Mouse (Mus musculus) C2C12 (cell line): ENCODE measurements around the gene Cct3.

Experiments used
- CEBPB ChIP-seq: IDR thresholded peaks from one replicate; pipeline ENCODE4 v1.6.1; 2011; ENCODE audit warnings: low read depth, mild to moderate bottlenecking, control low read depth, moderate library complexity
- CTCF ChIP-seq: IDR thresholded peaks from one replicate; pipeline ENCODE4 v1.5.1; 2011; ENCODE audit not compliant: control insufficient read depth, insufficient read depth, insufficient read length
- MYOD1 ChIP-seq: IDR thresholded peaks from one replicate; pipeline ENCODE4 v1.6.1; 2011; ENCODE audit warnings: low read depth; ENCODE audit not compliant: control insufficient read depth, insufficient read length
- MYOG ChIP-seq: IDR thresholded peaks from one replicate; pipeline ENCODE4 v1.6.1; 2011; ENCODE audit not compliant: control insufficient read depth, insufficient read length; ENCODE audit errors: extremely low read depth
- USF1 ChIP-seq: IDR thresholded peaks from one replicate; pipeline ENCODE4 v1.6.1; 2011; ENCODE audit warnings: low read depth, mild to moderate bottlenecking, control low read depth, moderate library complexity

DNA sequence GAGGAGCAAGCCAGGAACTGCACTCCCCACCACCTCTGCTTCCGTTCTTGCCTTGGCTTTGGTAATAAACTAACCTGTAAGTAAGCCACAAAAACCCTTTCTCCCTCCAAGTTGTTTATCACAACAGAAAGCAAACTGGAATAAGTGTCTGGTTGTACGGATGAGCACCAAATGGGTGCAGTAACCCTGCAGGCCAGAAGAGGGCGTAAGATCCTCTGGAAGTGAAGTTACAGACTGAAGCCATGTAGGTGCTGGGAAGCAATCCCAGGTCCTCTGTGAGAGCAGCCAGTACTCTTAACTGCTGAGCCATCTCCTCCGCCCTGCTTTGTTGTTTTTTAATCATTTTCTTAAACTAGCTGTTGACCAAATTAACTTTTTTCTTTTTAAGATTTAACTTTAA lies 22.9 kb upstream of the Cct3 start:
- no peak for TF ChIP-seq CTCF
- no peak for TF ChIP-seq USF1
- TF ChIP-seq CEBPB, result no peak
- no peak for TF ChIP-seq MYOD1
- no peak for TF ChIP-seq MYOG
